Mouse (Mus musculus): ENCODE measurements at regions not wholly inside any gene's neighbourhood (a gene's known extent, or its start where the extent isn't known, plus 50 kb on each side); places are given as distances from the start of the nearest gene placed in this dataset.

DNA sequence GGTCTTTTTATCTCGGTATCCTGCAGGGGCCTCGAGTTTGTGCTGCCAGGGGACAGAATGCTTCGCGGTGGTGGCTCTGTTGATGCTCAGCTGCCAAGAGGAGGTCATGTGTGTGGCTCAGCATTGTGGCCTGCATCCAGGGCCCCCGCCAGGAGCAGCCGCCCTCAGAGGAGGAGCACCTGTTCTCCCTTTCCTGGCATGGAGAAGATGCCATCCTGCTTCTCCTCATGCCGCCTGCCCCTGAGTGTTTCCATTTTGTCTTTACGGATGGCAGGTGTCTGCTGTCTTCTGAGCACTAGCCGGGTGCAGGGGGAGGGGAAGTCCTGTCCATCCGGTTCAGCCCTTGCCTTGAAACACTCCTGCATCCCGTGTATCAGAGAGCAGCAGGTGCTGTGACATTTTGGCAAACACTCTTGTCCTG is 208.6 kb upstream of the Btbd3 start:
- ATAC-seq (ENCODE audit: insufficient read depth) (no peak), DNase-seq (ENCODE audit: low read depth in 3 of 3, low spot score in 3 of 3) (no peak)
- Histone ChIP-seq H3K9ac (replicated peaks) (no peak overlapping the region), H3K4me3 (ENCODE audit: insufficient read depth in 1 of 2, low read depth in 2 of 2, low read length in 2 of 2) (no peak overlapping the region), H3K4me2 (ENCODE audit: low read depth) (no peak overlapping the region), H3K36me3 (replicated peaks; ENCODE audit: control insufficient read depth, insufficient read depth, low read depth) (no peaks in the 10 kb centered on the region), H3K4me1 (replicated peaks; ENCODE audit: control insufficient read depth in 2 of 2, insufficient read depth in 2 of 2, low read length in 1 of 2) (no peaks in the 10 kb centered on the region), H3K27me3 (ENCODE audit: control insufficient read depth, insufficient read depth, low read length) (no peaks in the 10 kb centered on the region), H3K27ac (no peak overlapping the region), H3K9me3 (ENCODE audit: control insufficient read depth, low read length) (no peaks in the 10 kb centered on the region)
- WGBS (ENCODE audit: insufficient replicate concordance) = 53% methylated on average over 11 of the region's 11 CpGs
- no peak for TF ChIP-seq EP300 (IDR thresholded peaks at IDR 0.05; ENCODE audit: low read depth)
- no peak for TF ChIP-seq CTCF (IDR thresholded peaks at IDR 0.05; ENCODE audit: low read depth)

DNA sequence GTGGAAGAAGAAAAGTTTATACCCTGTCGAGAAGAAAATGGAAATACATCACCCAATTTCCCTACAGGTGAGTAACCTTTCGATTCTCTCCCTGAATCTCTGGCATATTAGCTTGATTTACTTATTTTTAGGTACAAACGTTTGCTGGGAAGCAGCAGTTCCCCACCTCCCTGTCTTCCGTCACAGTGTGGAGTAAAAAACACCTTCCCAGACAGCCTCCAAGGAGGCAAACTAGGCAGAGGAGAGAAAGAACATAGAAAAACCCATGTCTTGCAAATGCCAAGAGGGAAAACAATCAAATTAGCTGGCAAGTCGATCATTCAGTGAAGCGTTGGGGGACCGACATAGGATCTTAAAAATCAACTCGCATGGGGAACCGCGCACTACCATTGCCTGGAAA is 209.0 kb upstream of the Btbd3 start:
- no peak overlapping the region for H3K9ac ChIP-seq (replicated peaks)
- WGBS (ENCODE audit: insufficient replicate concordance) = 61% methylated on average over 10 of the region's 10 CpGs
- DNase-seq (ENCODE audit: low read depth in 3 of 3, low spot score in 3 of 3) (no peak), ATAC-seq (ENCODE audit: insufficient read depth) (no peak)
- H3K4me1 ChIP-seq (replicated peaks; ENCODE audit: control insufficient read depth in 2 of 2, insufficient read depth in 2 of 2, low read length in 1 of 2) = no peaks in the 10 kb centered on the region
- H3K4me3 ChIP-seq (ENCODE audit: insufficient read depth in 1 of 2, low read depth in 2 of 2, low read length in 2 of 2) = no peak overlapping the region
- H3K9me3 ChIP-seq (ENCODE audit: control insufficient read depth, low read length) = no peaks in the 10 kb centered on the region
- no peak overlapping the region for H3K27ac ChIP-seq
- no peaks in the 10 kb centered on the region for H3K36me3 ChIP-seq (replicated peaks; ENCODE audit: control insufficient read depth, insufficient read depth, low read depth)
- no peak for TF ChIP-seq EP300 (IDR thresholded peaks at IDR 0.05; ENCODE audit: low read depth)
- no peak overlapping the region for H3K4me2 ChIP-seq (ENCODE audit: low read depth)
- no peaks in the 10 kb centered on the region for H3K27me3 ChIP-seq (ENCODE audit: control insufficient read depth, insufficient read depth, low read length)

DNA sequence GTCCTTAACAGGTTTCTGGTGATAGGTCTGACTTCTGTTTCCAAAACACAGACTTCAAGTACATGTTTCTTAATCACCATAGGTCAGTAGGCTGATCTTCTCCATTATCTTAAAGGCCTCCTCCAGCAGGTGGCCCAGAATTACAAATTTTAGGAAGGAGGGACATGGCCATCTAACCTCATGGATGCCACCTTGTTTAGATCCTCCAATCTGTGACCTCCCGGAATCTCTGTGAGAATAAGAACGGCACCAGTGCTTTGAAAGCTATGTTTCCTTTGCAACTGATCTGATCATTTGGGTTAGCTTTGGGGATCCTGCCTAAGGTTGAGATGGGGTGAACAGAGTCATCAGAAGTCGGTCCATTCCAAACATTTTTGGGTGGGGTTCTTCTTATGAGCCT is 209.4 kb upstream of the Btbd3 start:
- Histone ChIP-seq H3K4me2 (ENCODE audit: low read depth) (no peak overlapping the region), H3K9ac (replicated peaks) (no peak overlapping the region), H3K4me1 (replicated peaks; ENCODE audit: control insufficient read depth in 2 of 2, insufficient read depth in 2 of 2, low read length in 1 of 2) (no peaks in the 10 kb centered on the region), H3K27me3 (ENCODE audit: control insufficient read depth, insufficient read depth, low read length) (no peaks in the 10 kb centered on the region), H3K27ac (no peak overlapping the region), H3K4me3 (ENCODE audit: insufficient read depth in 1 of 2, low read depth in 2 of 2, low read length in 2 of 2) (no peak overlapping the region), H3K9me3 (ENCODE audit: control insufficient read depth, low read length) (no peaks in the 10 kb centered on the region), H3K36me3 (replicated peaks; ENCODE audit: control insufficient read depth, insufficient read depth, low read depth) (no peaks in the 10 kb centered on the region)
- no peak for ATAC-seq (ENCODE audit: insufficient read depth)
- 68% methylated on average over 3 of the region's 3 CpGs for WGBS (ENCODE audit: insufficient replicate concordance)
- DNase-seq (ENCODE audit: low read depth in 3 of 3, low spot score in 3 of 3) = no peak
- no peak for TF ChIP-seq EP300 (IDR thresholded peaks at IDR 0.05; ENCODE audit: low read depth)
- TF ChIP-seq CTCF (IDR thresholded peaks at IDR 0.05; ENCODE audit: low read depth) = no peak

DNA sequence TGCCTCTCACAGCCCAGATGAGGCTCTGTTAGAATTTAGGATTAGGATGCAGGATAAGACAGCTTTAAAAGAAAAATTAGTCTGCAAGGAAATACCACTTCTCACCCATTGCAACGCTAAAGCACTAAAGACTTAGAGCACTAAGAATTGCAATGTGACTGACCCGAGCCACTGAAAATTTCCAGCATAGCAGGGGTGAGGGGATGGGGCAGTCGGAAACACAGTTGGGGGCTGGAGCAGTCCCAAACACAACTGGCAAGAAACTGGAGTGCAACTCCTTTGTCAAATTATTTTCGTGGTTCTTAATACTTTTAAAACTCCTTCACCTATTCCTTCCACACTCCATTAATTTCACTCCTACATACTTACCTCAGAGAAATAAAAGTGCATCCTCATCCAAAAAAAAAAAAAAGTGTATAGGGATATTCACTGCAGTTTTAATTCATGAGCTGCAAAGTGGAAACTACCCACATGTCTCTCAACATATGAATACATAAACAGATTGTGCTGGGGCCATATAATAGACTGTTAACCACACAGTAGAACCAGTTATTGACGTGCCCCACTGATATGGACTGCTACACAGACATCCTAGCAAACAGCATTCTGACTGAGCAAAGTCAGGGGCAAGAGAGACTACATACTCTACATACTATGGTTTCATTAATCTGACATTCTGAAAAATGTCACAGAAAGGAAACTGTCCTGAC is 210.3 kb upstream of the Btbd3 start:
- Histone ChIP-seq H3K27ac (no peak overlapping the region), H3K4me1 (replicated peaks; ENCODE audit: control insufficient read depth in 2 of 2, insufficient read depth in 2 of 2, low read length in 1 of 2) (no peaks in the 10 kb centered on the region), H3K9ac (replicated peaks) (no peak overlapping the region), H3K36me3 (replicated peaks; ENCODE audit: control insufficient read depth, insufficient read depth, low read depth) (no peaks in the 10 kb centered on the region), H3K27me3 (ENCODE audit: control insufficient read depth, insufficient read depth, low read length) (no peaks in the 10 kb centered on the region), H3K9me3 (ENCODE audit: control insufficient read depth, low read length) (no peaks in the 10 kb centered on the region), H3K4me3 (ENCODE audit: insufficient read depth in 1 of 2, low read depth in 2 of 2, low read length in 2 of 2) (no peak overlapping the region), H3K4me2 (ENCODE audit: low read depth) (no peak overlapping the region)
- TF ChIP-seq EP300 (IDR thresholded peaks at IDR 0.05; ENCODE audit: low read depth) (no peak), CTCF (IDR thresholded peaks at IDR 0.05; ENCODE audit: low read depth) (no peak)
- WGBS (ENCODE audit: insufficient replicate concordance) = 41% methylated on average over 5 of the region's 5 CpGs
- DNase-seq (ENCODE audit: low read depth in 3 of 3, low spot score in 3 of 3) = no peak
- no peak for ATAC-seq (ENCODE audit: insufficient read depth)

DNA sequence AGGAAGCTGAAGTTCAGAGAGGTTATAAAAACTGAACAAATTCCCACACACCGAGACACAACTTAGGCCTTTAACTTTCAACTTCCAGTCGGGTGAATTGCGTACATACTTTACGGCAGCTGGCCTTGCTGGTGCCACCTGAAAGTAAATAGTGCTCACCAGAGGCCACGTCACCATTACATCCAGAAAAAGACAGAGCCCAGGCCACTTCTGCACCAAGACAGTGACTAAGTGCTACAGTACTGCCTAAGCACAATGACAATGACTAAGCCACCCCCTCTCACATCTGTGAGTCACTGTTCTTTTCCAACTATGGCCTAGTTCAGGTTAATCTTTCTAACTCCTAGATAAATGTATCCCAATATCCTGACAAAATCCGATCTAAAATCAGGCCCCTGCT is 215.7 kb upstream of the Btbd3 start:
- no peak overlapping the region for H3K9ac ChIP-seq (replicated peaks)
- no peak overlapping the region for H3K4me2 ChIP-seq (ENCODE audit: low read depth)
- no peak for DNase-seq (ENCODE audit: low read depth in 3 of 3, low spot score in 3 of 3)
- no peak for TF ChIP-seq EP300 (IDR thresholded peaks at IDR 0.05; ENCODE audit: low read depth)
- no peak for TF ChIP-seq CTCF (IDR thresholded peaks at IDR 0.05; ENCODE audit: low read depth)
- no peak overlapping the region for H3K27ac ChIP-seq
- H3K9me3 ChIP-seq (ENCODE audit: control insufficient read depth, low read length) = no peaks in the 10 kb centered on the region
- ATAC-seq (ENCODE audit: insufficient read depth) = no peak
- 72% methylated on average over 6 of the region's 6 CpGs for WGBS (ENCODE audit: insufficient replicate concordance)
- H3K36me3 ChIP-seq (replicated peaks; ENCODE audit: control insufficient read depth, insufficient read depth, low read depth) = no peaks in the 10 kb centered on the region
- H3K4me1 ChIP-seq (replicated peaks; ENCODE audit: control insufficient read depth in 2 of 2, insufficient read depth in 2 of 2, low read length in 1 of 2) = no peaks in the 10 kb centered on the region
- H3K27me3 ChIP-seq (ENCODE audit: control insufficient read depth, insufficient read depth, low read length) = no peaks in the 10 kb centered on the region
- H3K4me3 ChIP-seq (ENCODE audit: insufficient read depth in 1 of 2, low read depth in 2 of 2, low read length in 2 of 2) = no peak overlapping the region

Measured in liver, embryonic 14.5 days (tissue).